Mouse (Mus musculus) G1E (cell line): ENCODE results near the gene Pelp1.

ENCODE experiments used
- CTCF ChIP-seq: IDR thresholded peaks from 2 replicates; pipeline ENCODE4 v1.5.1; 2012; ENCODE audit warnings: low read depth, low read length, inconsistent platforms, mixed read lengths
- GATA1 ChIP-seq: IDR thresholded peaks from 2 replicates; pipeline ENCODE4 v1.6.1; 2012; ENCODE audit warnings: borderline replicate concordance, low read length, inconsistent platforms, mixed read lengths
- POLR2AphosphoS5 ChIP-seq: IDR thresholded peaks from 2 replicates; pipeline ENCODE4 v1.6.1; 2012; ENCODE audit warnings: low read depth, low read length, inconsistent platforms; ENCODE audit not compliant: insufficient replicate concordance
- TAL1 ChIP-seq: conservative IDR thresholded peaks from 2 replicates; pipeline ENCODE4 v1.6.1; 2012; ENCODE audit warnings: low read depth, low read length, inconsistent platforms, mixed read lengths

DNA sequence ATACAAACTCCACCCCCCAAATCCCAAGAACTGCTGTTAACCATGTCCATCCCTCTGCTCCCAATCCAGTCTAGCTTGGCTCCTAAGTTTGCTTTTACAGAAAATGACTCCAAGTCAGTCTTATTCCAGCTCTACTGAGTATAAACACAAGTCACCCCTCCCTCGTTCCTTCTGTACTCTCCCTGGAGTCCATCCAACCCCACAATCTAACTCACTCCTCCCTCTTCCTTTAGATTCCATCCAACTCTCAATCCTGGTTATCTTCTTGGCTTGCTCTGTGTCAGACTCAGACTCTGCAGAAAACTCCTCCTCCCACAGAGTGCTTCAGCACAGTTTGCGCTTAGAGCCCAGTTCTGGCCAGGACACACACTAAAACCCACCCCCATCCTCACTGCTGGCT lies 6.2 kb downstream of the Pelp1 start:
- TF ChIP-seq CTCF, result no peak
- TF ChIP-seq GATA1, result no peak
- no peak for TF ChIP-seq TAL1
- no peak for TF ChIP-seq POLR2AphosphoS5
